Mouse (Mus musculus) limb, embryonic 10.5 days (tissue): ENCODE results near the gene Nr2f2. TPM values are rescaled to one million over a fixed set of nuclear protein-coding genes. Genes with fewer than 3 reads are reported as not detected.
A peak's percentile ranks its signal among the peaks of the same experiment; 100 is the strongest.

Source experiments
- DNase-seq: peaks from one replicate; pipeline ENCODE4 v3.0.0-alpha.2; 2017; ENCODE audit warnings: low spot score
- H3K27ac ChIP-seq: fragments of 300-500 bp; sonication (generic); 2 replicates; pipeline ENCODE4 v1.5.1; 2016; ENCODE audit warnings: mild to moderate bottlenecking
- H3K27me3 ChIP-seq: fragments of 300-500 bp; sonication (generic); 2 replicates; pipeline ENCODE4 v1.6.1; 2016; ENCODE audit warnings: low read depth, mild to moderate bottlenecking; ENCODE audit not compliant: poor library complexity, severe bottlenecking
- H3K36me3 ChIP-seq: fragments of 300-500 bp; sonication (generic); 2 replicates; pipeline ENCODE4 v1.6.1; 2016; ENCODE audit warnings: mild to moderate bottlenecking, moderate library complexity
- H3K4me1 ChIP-seq: fragments of 300-500 bp; sonication (generic); 2 replicates; pipeline ENCODE4 v1.6.1; 2016
- H3K4me3 ChIP-seq: fragments of 300-500 bp; sonication (generic); 2 replicates; pipeline ENCODE4 v1.5.1; 2016; ENCODE audit warnings: mild to moderate bottlenecking, moderate library complexity
- H3K9me3 ChIP-seq: fragments of 300-500 bp; sonication (generic); replicated peaks from 2 replicates; pipeline ENCODE4 v1.6.1; 2016; ENCODE audit warnings: mild to moderate bottlenecking
- WGBS: fragments of 180-500 bp; shearing (Covaris S2); methylation state at CpG from one replicate; pipeline ENCODE4 v1.1.7; 2016; 5-methylcytosine and 5-hydroxymethylcytosine counted together
- polyA plus RNA-seq: library from polyadenylated mRNA; unstranded; fragments of >200 nt; fragmentation: Nextera tagmentation; extraction: Ambion mirVana; gene quantifications from 2 replicates; pipeline ENCODE4 v1.2.1, GENCODE M21; 2016

Nr2f2 gene
- polyA plus RNA-seq, 1 experiment from 2014 or later = 56.8 TPM

- 86% methylated on average over 3 of the region's 3 CpGs for WGBS
- DNase-seq = no peak
- H3K27ac ChIP-seq = no peak overlapping the region
- H3K4me3 ChIP-seq = no peak overlapping the region
- H3K27me3 ChIP-seq = peaks cover 16% of the 10 kb centered on the region; the same call in 1 of the 2 replicates
- H3K4me1 ChIP-seq = no peaks in the 10 kb centered on the region
- no peaks in the 10 kb centered on the region for H3K9me3 ChIP-seq
- no peaks in the 10 kb centered on the region for H3K36me3 ChIP-seq
These were observed 14.4 kb upstream of the Nr2f2 start for GRCm38 (mm10) chr7:70380943-70381342.

- Histone ChIP-seq H3K9me3 (no peaks in the 10 kb centered on the region), H3K4me1 (no peaks in the 10 kb centered on the region), H3K27me3 (peaks cover 16% of the 10 kb centered on the region; the same call in 1 of the 2 replicates), H3K4me3 (no peak overlapping the region), H3K27ac (no peak overlapping the region), H3K36me3 (no peaks in the 10 kb centered on the region)
- no peak for DNase-seq
- 90% methylated on average over 3 of the region's 3 CpGs for WGBS
These were observed 13.7 kb upstream of the Nr2f2 start for GRCm38 (mm10) chr7:70380246-70380645.

- Histone ChIP-seq H3K4me1 (peaks cover 50% of the 10 kb centered on the region), H3K36me3 (no peaks in the 10 kb centered on the region), H3K9me3 (no peaks in the 10 kb centered on the region), H3K4me3 (peak overlapping the region; percentile 49), H3K27ac (peak overlapping the region; percentile 70; the same call in 1 of the 2 replicates), H3K27me3 (peaks cover 61% of the 10 kb centered on the region)
- DNase-seq = no peak
- WGBS = 4% methylated on average over 18 of the region's 18 CpGs
These were observed 4.2 kb upstream of the Nr2f2 start for GRCm38 (mm10) chr7:70370552-70371262.

- H3K36me3 ChIP-seq = no peaks in the 10 kb centered on the region
- H3K4me1 ChIP-seq = peaks cover 55% of the 10 kb centered on the region
- peak overlapping the region; percentile 70 for H3K27ac ChIP-seq
- DNase-seq = peak; percentile 69
- peak overlapping the region; percentile 49 for H3K4me3 ChIP-seq
- WGBS = 1% methylated on average over 47 of the region's 47 CpGs
- no peaks in the 10 kb centered on the region for H3K9me3 ChIP-seq
- peaks cover 61% of the 10 kb centered on the region for H3K27me3 ChIP-seq
These were observed 3.4 kb upstream of the Nr2f2 start for GRCm38 (mm10) chr7:70369731-70370551.

GRCm38 (mm10) chr7:70369061-70369730 is 2.7 kb upstream of the Nr2f2 start:
- WGBS = under 1% methylated on average over 37 of the region's 37 CpGs
- Histone ChIP-seq H3K4me1 (peaks cover 58% of the 10 kb centered on the region), H3K27me3 (peaks cover 61% of the 10 kb centered on the region)

GRCm38 (mm10) chr7:70368751-70369060 is 2.2 kb upstream of the Nr2f2 start:
- H3K9me3 ChIP-seq = no peaks in the 10 kb centered on the region
- H3K4me3 ChIP-seq = peak overlapping the region; percentile 49
- peaks cover 62% of the 10 kb centered on the region for H3K27me3 ChIP-seq
- peaks cover 58% of the 10 kb centered on the region for H3K4me1 ChIP-seq
- 16% methylated on average over 4 of the region's 4 CpGs for WGBS
- H3K36me3 ChIP-seq = no peaks in the 10 kb centered on the region
- peak overlapping the region; percentile 70 for H3K27ac ChIP-seq
- DNase-seq = no peak

More at GRCm38 (mm10) chr7:70369061-70369730, 2.7 kb upstream of the Nr2f2 start:
- peak overlapping the region; percentile 70 for H3K27ac ChIP-seq
- H3K36me3 ChIP-seq = no peaks in the 10 kb centered on the region
- no peaks in the 10 kb centered on the region for H3K9me3 ChIP-seq
- peak; percentile 67 for DNase-seq
- peak overlapping the region; percentile 49 for H3K4me3 ChIP-seq

- H3K27ac ChIP-seq = no peak overlapping the region
- DNase-seq = no peak
- 13% methylated on average over 6 of the region's 6 CpGs for WGBS
- no peaks in the 10 kb centered on the region for H3K36me3 ChIP-seq
- H3K27me3 ChIP-seq = peaks cover 66% of the 10 kb centered on the region
- H3K4me1 ChIP-seq = peaks cover 58% of the 10 kb centered on the region
- H3K4me3 ChIP-seq = peak overlapping the region; percentile 18
- no peaks in the 10 kb centered on the region for H3K9me3 ChIP-seq
These were observed 1.7 kb upstream of the Nr2f2 start for GRCm38 (mm10) chr7:70368268-70368655.

- peak; percentile 55 for DNase-seq
- H3K9me3 ChIP-seq = no peaks in the 10 kb centered on the region
- H3K27ac ChIP-seq = no peak overlapping the region
- no peaks in the 10 kb centered on the region for H3K36me3 ChIP-seq
- WGBS = 2% methylated on average over 16 of the region's 16 CpGs
- H3K4me1 ChIP-seq = peaks cover 60% of the 10 kb centered on the region
- peaks cover 69% of the 10 kb centered on the region for H3K27me3 ChIP-seq
- H3K4me3 ChIP-seq = peak overlapping the region; percentile 18
These were observed 1.2 kb upstream of the Nr2f2 start for GRCm38 (mm10) chr7:70367591-70368267.

- Histone ChIP-seq H3K4me1 (peaks cover 68% of the 10 kb centered on the region), H3K36me3 (no peaks in the 10 kb centered on the region), H3K4me3 (peak overlapping the region; percentile 61), H3K27me3 (peaks cover 64% of the 10 kb centered on the region), H3K27ac (peak overlapping the region; percentile 83), H3K9me3 (no peaks in the 10 kb centered on the region)
- WGBS = 0% methylated on average over 1 of the region's 1 CpGs
- no peak for DNase-seq
These were observed 217 bp upstream of the Nr2f2 start for GRCm38 (mm10) chr7:70366808-70367095.

GRCm38 (mm10) chr7:70365401-70365811 is 1.1 kb downstream of the Nr2f2 start:
- H3K4me1 ChIP-seq = peaks cover 61% of the 10 kb centered on the region
- under 1% methylated on average over 17 of the region's 17 CpGs for WGBS
- peaks cover 51% of the 10 kb centered on the region for H3K27me3 ChIP-seq
- H3K9me3 ChIP-seq = no peaks in the 10 kb centered on the region
- H3K27ac ChIP-seq = peak overlapping the region; percentile 83
- H3K36me3 ChIP-seq = no peaks in the 10 kb centered on the region
- peak; percentile 76 for DNase-seq
- H3K4me3 ChIP-seq = peak overlapping the region; percentile 61

- DNase-seq = peak; percentile 44
- peaks cover 45% of the 10 kb centered on the region for H3K27me3 ChIP-seq
- H3K27ac ChIP-seq = peak overlapping the region; percentile 83
- H3K4me1 ChIP-seq = peaks cover 54% of the 10 kb centered on the region
- peak overlapping the region; percentile 61 for H3K4me3 ChIP-seq
- 0% methylated on average over 3 of the region's 3 CpGs for WGBS
- peaks cover 4% of the 10 kb centered on the region; the same call in 1 of the 2 replicates for H3K36me3 ChIP-seq
- H3K9me3 ChIP-seq = no peaks in the 10 kb centered on the region
These were observed 1.7 kb downstream of the Nr2f2 start for GRCm38 (mm10) chr7:70364798-70365197.

- Histone ChIP-seq H3K4me1 (peaks cover 42% of the 10 kb centered on the region), H3K4me3 (no peak overlapping the region; the same call in 1 of the 2 replicates), H3K27ac (no peak overlapping the region), H3K36me3 (peaks cover 5% of the 10 kb centered on the region), H3K9me3 (no peaks in the 10 kb centered on the region), H3K27me3 (peaks cover 30% of the 10 kb centered on the region)
- 8% methylated on average over 4 of the region's 4 CpGs for WGBS
- no peak for DNase-seq
These were observed 3.2 kb downstream of the Nr2f2 start for GRCm38 (mm10) chr7:70363351-70363750.
